Mouse (Mus musculus): Measurements from ENCODE around the gene Bad. TPM values are rescaled to one million over a fixed set of nuclear protein-coding genes. Genes with fewer than 3 reads are reported as not detected.

The Bad gene
- polyA plus RNA-seq, 2 experiments: 76.5 to 77.5 TPM

- H3K9me3 ChIP-seq (ENCODE audit: control insufficient read depth, low read length): no peaks in the 10 kb centered on the region
- H3K36me3 ChIP-seq (ENCODE audit: control insufficient read depth, insufficient read depth, low read length): peaks cover 65% of the 10 kb centered on the region
- WGBS: 74% methylated on average over 7 of the region's 7 CpGs
- no peak overlapping the region for H3K27ac ChIP-seq (replicated peaks; ENCODE audit: low read depth, low read length)
- no peak overlapping the region for H3K4me2 ChIP-seq (replicated peaks; ENCODE audit: low read depth, low read length, severe bottlenecking)
- H3K4me3 ChIP-seq (replicated peaks; ENCODE audit: low read length): no peak overlapping the region
- no peak for DNase-seq (ENCODE audit: low spot score)
- no peaks in the 10 kb centered on the region for H3K27me3 ChIP-seq (ENCODE audit: control insufficient read depth, insufficient read depth, low read length)
- TF ChIP-seq POLR2A (IDR thresholded peaks at IDR 0.05; ENCODE audit: borderline replicate concordance, extremely low read depth, insufficient read depth, insufficient read length): no peak
- H3K4me1 ChIP-seq (ENCODE audit: control insufficient read depth, insufficient read depth, low read length): peaks cover 10% of the 10 kb centered on the region
- H3K9ac ChIP-seq (ENCODE audit: low read depth, low read length, severe bottlenecking): no peak overlapping the region
- ATAC-seq (ENCODE audit: low FRiP score, low read depth): no peak
These were observed 13.8 kb downstream of the Bad start for GRCm38 (mm10) chr19:6955424-6955823.

GRCm38 (mm10) chr19:6956461-6956860 is 14.8 kb downstream of the Bad start:
- Histone ChIP-seq H3K9ac (ENCODE audit: low read depth, low read length, severe bottlenecking) (no peak overlapping the region), H3K4me1 (ENCODE audit: control insufficient read depth, insufficient read depth, low read length) (peaks cover 10% of the 10 kb centered on the region), H3K4me3 (replicated peaks; ENCODE audit: low read length) (no peak overlapping the region), H3K9me3 (ENCODE audit: control insufficient read depth, low read length) (no peaks in the 10 kb centered on the region), H3K36me3 (ENCODE audit: control insufficient read depth, insufficient read depth, low read length) (peaks cover 69% of the 10 kb centered on the region), H3K27ac (replicated peaks; ENCODE audit: low read depth, low read length) (no peak overlapping the region), H3K4me2 (replicated peaks; ENCODE audit: low read depth, low read length, severe bottlenecking) (no peak overlapping the region), H3K27me3 (ENCODE audit: control insufficient read depth, insufficient read depth, low read length) (no peaks in the 10 kb centered on the region)
- DNase-seq (ENCODE audit: low spot score) (no peak), ATAC-seq (ENCODE audit: low FRiP score, low read depth) (no peak)
- no peak for TF ChIP-seq POLR2A (IDR thresholded peaks at IDR 0.05; ENCODE audit: borderline replicate concordance, extremely low read depth, insufficient read depth, insufficient read length)
- 74% methylated on average over 10 of the region's 10 CpGs for WGBS

GRCm38 (mm10) chr19:6968491-6969271 is 27.0 kb downstream of the Bad start:
- H3K27me3 ChIP-seq (ENCODE audit: control insufficient read depth, insufficient read depth, low read length): no peaks in the 10 kb centered on the region
- DNase-seq (ENCODE audit: low spot score) (no peak), ATAC-seq (ENCODE audit: low FRiP score, low read depth) (no peak)
- H3K27ac ChIP-seq (replicated peaks; ENCODE audit: low read depth, low read length): no peak overlapping the region
- H3K9ac ChIP-seq (ENCODE audit: low read depth, low read length, severe bottlenecking): peak overlapping the region; percentile 63
- no peaks in the 10 kb centered on the region for H3K9me3 ChIP-seq (ENCODE audit: control insufficient read depth, low read length)
- H3K4me3 ChIP-seq (replicated peaks; ENCODE audit: low read length): peak overlapping the region; percentile 61
- H3K4me2 ChIP-seq (replicated peaks; ENCODE audit: low read depth, low read length, severe bottlenecking): peak overlapping the region; percentile 61
- H3K36me3 ChIP-seq (ENCODE audit: control insufficient read depth, insufficient read depth, low read length): peaks cover 26% of the 10 kb centered on the region
- TF ChIP-seq POLR2A (IDR thresholded peaks at IDR 0.05; ENCODE audit: borderline replicate concordance, extremely low read depth, insufficient read depth, insufficient read length): no peak
- WGBS: 12% methylated on average over 15 of the region's 15 CpGs
- peaks cover 21% of the 10 kb centered on the region for H3K4me1 ChIP-seq (ENCODE audit: control insufficient read depth, insufficient read depth, low read length)

- Histone ChIP-seq H3K9ac (ENCODE audit: low read depth, low read length, severe bottlenecking) (peak overlapping the region; percentile 63), H3K27ac (replicated peaks; ENCODE audit: low read depth, low read length) (no peak overlapping the region), H3K27me3 (ENCODE audit: control insufficient read depth, insufficient read depth, low read length) (no peaks in the 10 kb centered on the region), H3K36me3 (ENCODE audit: control insufficient read depth, insufficient read depth, low read length) (peaks cover 23% of the 10 kb centered on the region), H3K4me1 (ENCODE audit: control insufficient read depth, insufficient read depth, low read length) (peaks cover 21% of the 10 kb centered on the region), H3K9me3 (ENCODE audit: control insufficient read depth, low read length) (no peaks in the 10 kb centered on the region), H3K4me3 (replicated peaks; ENCODE audit: low read length) (peak overlapping the region; percentile 61), H3K4me2 (replicated peaks; ENCODE audit: low read depth, low read length, severe bottlenecking) (peak overlapping the region; percentile 61)
- ATAC-seq (ENCODE audit: low FRiP score, low read depth): peak; percentile 46
- TF ChIP-seq POLR2A (IDR thresholded peaks at IDR 0.05; ENCODE audit: borderline replicate concordance, extremely low read depth, insufficient read depth, insufficient read length): no peak
- DNase-seq (ENCODE audit: low spot score): peak; percentile 39
- WGBS: 1% methylated on average over 12 of the region's 20 CpGs
These were observed 27.6 kb downstream of the Bad start for GRCm38 (mm10) chr19:6969291-6969664.

GRCm38 (mm10) chr19:6969665-6970381 is 28.2 kb downstream of the Bad start:
- peak; percentile 30 for DNase-seq (ENCODE audit: low spot score)
- under 1% methylated on average over 44 of the region's 55 CpGs for WGBS
- Histone ChIP-seq H3K4me3 (replicated peaks; ENCODE audit: low read length) (peak overlapping the region; percentile 61), H3K9me3 (ENCODE audit: control insufficient read depth, low read length) (no peaks in the 10 kb centered on the region), H3K27ac (replicated peaks; ENCODE audit: low read depth, low read length) (no peak overlapping the region), H3K27me3 (ENCODE audit: control insufficient read depth, insufficient read depth, low read length) (no peaks in the 10 kb centered on the region), H3K9ac (ENCODE audit: low read depth, low read length, severe bottlenecking) (peak overlapping the region; percentile 63), H3K4me2 (replicated peaks; ENCODE audit: low read depth, low read length, severe bottlenecking) (peak overlapping the region; percentile 61), H3K4me1 (ENCODE audit: control insufficient read depth, insufficient read depth, low read length) (peaks cover 21% of the 10 kb centered on the region), H3K36me3 (ENCODE audit: control insufficient read depth, insufficient read depth, low read length) (peaks cover 18% of the 10 kb centered on the region)
- peak; percentile 69; the same call in 1 of the 2 replicates for TF ChIP-seq POLR2A (IDR thresholded peaks at IDR 0.05; ENCODE audit: borderline replicate concordance, extremely low read depth, insufficient read depth, insufficient read length)
- ATAC-seq (ENCODE audit: low FRiP score, low read depth): peak; percentile 73

Measured in limb, embryonic 14.5 days (tissue).